Mouse (Mus musculus) right cerebral cortex, adult 2 months (tissue): ENCODE measurements at regions not wholly inside any gene's neighbourhood (a gene's known extent, or its start where the extent isn't known, plus 50 kb on each side); places are given as distances from the start of the nearest gene placed in this dataset.
A peak's percentile ranks its signal among the peaks of the same experiment; 100 is the strongest.

Experiments
- DNase-seq, 2 experiments: peaks; one replicate each; pipeline ENCODE4 v3.0.0; 2021 to 2022; ENCODE audit warnings: low spot score in 2 of 2

DNA sequence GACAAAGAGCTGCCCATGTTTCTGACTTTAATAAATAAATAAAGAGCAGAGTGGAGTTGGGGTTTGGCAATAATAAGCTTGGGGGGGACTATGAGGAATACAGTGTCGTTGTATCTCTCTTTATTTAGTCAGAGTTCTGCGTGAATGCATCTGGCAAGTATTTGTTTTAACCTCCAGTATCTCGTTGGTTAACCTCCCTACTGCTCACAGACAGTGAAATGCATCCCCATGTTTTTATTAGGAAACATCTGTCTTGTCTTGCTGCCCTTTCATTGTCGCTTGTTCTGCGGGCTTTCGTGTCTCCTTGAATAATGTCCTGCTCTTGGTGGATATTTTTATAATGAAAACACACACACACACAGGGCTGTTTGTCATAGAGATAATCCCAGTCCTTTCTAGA, 118.8 kb upstream of the Ccdc54 start:
- DNase-seq: no peak

DNA sequence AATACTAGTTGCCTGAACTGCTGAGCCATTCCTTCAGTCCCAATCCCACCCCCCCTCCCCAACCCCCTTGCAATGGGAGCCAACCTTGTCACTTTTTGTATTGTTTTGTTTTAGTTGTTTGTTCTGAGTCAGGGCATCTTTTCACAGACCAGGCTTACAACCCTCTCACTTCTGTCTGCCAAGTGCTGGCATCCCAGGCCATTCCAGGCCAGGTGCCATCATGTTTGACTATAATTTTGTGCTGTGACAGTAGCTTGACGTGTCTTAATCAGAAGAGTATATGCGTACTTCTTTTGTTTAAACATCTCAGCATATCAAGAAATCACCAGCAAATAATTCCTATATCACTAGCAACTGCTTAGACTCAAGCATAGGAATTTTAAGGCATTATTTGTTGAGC, 117.0 kb upstream of the Ccdc54 start:
- no peak for DNase-seq

DNA sequence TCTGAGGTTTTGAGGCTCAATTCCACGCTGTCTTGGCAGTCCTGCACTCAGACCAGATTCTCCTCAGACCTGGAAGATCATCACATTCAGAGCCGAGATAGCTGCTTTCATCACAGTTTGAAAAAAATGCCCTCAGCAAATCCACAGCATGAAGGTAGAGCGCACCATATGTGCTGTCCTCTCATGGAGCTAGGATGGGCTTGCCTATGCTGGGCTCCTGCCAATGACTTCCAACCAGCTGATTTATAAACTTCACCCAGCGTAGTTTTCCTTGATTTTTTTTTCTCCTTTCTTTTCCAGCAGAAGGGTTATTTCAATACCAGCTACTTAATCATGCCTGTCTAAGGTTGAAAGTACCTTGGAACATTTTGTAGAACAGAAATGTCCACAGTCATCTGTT, 115.0 kb upstream of the Ccdc54 start:
- no peak for DNase-seq

DNA sequence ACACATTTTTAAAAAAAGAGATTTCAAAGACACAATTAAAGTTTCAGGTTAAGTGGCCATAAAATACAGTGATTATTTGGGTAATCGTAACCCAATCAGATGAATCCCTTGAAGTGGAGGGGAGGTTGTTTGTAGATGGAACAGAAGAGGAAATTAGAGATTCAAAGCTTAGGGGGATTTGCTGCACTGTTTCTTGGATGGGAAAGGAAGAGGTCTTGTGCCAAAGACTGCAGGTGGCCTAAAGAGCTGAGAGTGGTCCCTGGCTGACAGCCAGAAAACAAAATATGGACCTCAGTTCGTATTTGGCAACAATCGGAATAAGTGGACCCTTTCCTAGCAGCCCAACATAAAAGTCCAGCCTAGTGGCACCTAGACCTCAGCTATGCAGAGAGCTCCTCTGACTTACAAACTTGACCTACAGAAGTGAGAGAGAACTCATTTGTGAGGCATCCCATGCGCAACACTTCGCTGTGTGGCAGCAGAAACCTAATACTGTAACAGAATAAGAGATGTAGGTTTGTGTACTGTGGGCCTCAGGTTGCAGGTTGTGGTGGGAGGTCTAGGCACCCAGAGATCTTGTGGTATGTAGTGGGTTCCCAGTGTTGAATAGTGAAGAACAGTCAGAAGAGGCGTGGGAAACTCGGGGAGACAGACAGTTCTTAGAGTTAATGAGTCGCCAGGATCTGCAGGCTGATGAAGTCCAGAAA, 110.0 kb upstream of the Ccdc54 start:
- no peak for DNase-seq

DNA sequence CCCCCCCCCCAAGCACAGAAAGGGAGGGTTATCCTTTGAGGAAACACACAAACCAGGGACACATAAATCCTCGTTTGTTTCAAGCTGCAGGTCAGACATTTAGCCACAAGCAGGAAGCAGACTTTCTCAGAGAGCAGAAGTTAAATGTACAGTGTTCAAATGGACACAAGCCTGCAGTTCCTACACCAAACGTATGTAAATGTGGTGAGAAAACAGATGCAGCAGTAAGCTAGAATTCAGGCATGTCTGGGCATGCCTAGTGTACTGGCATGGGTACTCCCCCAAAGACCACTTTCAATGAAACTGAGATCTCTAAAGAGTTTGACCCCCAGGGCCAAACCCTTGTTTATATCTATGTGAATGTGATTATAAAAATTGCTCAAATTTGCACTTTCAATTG, 109.2 kb upstream of the Ccdc54 start:
- DNase-seq: no peak

DNA sequence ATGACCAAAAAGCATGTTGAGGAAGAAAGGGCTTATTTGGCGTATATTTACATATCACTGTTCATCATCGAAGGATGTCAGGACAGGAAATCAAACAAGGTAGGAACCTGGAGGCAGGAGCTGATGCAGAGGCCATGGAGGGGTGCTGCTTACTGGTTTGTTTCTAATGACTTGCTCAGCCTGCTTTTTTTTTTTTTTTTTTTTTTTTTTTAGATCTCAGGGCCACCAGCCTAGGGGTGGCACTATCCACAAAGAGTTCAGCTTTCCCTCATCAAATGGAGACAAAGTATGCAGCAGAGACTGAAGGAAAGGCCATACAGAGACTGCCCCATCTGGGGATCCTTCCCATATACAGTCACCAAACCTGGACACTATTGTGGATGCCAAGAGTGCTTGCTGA, 106.8 kb upstream of the Ccdc54 start:
- no peak for DNase-seq

DNA sequence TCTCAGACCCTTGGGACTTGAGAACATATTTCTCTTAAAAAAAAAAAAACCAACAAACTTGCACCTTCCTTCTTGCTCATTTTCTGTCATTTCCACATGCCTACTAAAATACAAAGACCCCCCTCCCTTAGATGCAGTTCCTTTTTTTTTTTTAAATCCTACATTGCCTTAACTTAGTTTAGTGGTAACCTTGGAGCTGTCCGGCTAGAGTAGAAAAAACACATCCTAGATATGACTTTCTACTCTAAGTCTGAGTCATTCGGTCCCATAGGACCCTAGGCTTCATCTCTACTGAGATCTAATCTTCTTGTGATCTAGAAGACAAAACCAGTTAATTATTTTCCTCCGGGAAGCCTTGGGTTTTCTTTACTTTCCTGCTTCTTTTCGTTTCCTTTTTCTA, 105.1 kb upstream of the Ccdc54 start:
- DNase-seq: no peak

DNA sequence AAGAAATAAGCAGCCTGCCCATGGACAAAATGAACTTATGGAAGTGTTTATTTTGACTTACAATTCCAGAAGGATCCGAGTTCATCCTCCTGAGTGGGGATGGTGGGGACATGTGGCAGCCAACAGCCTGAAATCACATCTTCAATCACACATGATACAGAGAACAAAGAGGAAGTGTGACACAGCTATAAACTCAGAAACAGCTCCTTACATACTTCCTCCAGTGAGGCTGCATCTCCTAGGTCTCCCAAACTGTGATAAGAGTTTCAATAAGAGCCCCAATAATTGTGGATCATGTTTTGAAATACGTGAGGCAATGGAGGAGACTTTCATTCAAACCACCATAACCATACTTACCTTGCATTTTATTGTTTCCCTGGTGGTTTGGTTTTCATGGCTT, 103.1 kb upstream of the Ccdc54 start:
- no peak for DNase-seq

DNA sequence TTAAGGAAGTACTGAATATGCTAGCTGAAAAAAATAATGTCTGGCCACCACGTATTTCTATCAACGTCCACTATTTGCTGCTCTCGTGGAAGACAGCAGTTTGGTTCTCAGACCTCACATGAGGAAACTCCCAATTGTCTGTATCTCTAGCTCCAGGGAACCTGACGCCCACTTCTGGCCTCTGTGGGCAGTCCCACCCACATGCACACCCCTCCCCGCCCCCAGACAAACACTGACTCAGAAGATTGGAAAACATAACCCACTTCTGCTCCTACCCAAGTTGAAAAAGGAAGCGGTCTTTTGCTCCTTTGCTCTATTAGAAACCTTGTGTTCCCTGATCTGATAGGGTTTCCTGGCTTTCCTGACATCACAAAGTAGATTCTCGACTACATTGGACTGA, 99.9 kb upstream of the Ccdc54 start:
- no peak for DNase-seq

DNA sequence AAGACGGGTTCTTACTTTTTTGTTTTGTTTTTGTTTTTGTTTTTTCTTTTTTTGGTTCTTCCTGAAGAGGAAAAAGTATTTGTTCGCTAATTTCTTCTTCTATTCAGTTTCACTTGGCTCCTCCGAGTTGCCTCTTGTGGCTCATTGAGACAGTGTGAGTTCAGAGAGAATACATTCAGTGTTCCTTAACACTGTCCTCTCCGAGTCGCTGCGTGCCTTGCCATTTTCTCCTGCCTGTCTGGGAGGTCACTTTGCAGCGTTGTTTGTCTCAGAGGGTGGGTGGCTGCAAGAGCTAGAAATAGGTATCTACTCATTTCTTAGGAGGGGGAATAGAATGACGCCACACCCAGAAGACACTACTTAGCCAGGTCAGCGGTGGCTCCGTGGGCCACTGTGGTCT, 98.6 kb upstream of the Ccdc54 start:
- DNase-seq: no peak

DNA sequence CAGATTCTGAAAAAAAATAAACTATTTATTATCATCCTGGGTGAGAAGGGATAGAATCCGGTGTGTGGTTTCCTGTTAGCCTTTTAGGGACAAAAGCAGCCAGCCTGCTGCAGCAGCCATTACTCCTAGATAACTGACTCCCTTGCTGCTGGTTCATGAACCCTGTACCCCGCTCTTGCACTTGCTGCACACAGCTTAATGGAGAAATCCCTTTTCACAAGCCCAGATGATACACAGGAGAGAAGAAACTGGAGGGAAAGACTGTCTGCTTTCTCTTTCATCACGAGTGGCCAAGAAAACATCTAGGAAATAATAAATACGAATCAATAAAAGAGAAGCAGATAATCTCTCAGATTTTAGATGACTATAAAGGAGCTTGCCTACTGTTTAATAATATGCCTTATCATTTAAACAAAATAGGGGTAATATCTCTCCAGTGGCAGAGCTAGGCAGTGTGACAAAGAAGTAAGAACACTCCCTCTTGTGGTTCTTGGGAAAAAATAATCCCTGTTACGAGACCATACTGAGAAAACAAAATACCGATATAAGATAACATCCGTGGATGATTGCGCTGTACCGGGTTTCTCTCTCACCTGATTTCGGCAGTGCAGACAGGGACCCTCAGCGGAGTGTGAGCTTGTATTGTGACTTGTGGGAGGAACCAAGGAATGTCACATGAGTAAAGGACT, 98.0 kb upstream of the Ccdc54 start:
- peak in 1 of 2 experiments; percentile 9 for DNase-seq

DNA sequence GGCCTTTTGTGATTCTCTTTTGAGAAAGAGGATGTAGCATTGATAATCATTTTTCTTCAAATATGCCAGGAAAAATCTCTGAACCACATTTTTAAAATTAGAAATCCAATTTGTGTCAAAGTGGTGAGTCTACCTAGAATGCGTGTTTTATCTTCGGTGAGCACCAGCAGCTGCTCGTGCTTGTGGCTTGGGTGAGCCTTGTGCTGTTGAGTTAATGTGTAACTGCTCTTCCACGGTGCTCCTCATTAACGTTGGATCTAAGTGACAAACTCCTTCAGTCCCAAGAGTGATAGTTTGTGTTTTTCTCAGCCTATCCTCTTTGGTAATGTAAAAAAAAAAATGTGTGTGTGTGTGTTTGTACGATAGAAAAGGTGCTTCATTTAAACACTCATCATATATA, 88.7 kb upstream of the Ccdc54 start:
- DNase-seq: no peak

DNA sequence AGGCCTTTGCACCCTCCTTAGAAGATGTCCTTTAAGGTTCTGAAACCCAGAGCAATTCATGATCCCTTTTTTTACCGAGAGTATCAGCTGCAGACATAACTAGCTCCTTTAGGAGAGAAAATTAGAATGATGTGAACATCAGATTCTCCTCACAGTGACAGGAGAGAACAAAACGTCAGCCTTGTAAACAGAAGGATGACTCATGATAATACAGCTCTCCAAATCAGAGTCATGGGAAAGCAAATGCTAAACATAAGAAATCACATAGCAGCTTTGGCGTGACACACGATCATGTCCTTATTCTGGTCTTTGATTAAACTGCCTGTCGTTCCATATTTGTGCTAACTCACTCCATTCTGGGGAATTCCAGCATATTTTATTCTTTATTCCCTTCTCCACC, 82.4 kb upstream of the Ccdc54 start:
- DNase-seq: no peak

DNA sequence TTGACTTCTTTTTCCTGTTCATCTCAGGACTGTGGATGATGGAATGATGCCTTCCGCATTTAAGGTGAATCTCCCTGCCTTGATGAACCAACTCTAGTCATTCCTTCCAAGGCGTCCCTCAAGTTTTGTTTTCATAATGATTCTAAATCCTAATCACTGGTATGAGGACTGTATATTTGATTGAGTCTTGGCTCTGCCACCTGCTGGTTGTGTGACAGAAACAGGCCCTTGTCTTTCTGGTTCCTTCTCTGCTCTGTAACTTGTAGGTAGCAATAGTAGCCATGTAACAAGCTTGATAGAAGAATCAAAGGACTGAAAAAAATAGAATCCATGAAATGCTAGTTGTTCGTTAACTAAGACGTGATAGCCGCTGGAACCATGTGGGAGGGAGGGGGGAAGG, 81.8 kb upstream of the Ccdc54 start:
- DNase-seq: no peak

DNA sequence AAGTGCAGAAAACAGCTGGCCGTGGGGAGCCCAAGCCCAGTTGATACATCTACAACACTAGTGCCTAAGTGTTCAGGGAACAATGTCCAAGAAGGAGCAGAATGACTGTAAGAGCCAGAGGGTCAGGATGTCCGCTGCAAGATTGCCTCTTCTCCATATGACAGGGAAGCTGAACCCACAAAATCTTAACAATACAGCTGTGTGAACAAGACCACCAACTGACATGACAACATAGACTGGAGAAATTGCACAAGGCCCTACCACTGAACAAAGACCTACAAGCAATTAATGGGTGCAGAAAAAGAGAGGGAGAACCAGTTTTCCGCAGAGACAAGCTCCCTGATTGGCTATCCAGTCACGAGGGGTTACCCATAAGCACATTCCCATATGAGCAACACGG, 80.2 kb upstream of the Ccdc54 start:
- no peak for DNase-seq

DNA sequence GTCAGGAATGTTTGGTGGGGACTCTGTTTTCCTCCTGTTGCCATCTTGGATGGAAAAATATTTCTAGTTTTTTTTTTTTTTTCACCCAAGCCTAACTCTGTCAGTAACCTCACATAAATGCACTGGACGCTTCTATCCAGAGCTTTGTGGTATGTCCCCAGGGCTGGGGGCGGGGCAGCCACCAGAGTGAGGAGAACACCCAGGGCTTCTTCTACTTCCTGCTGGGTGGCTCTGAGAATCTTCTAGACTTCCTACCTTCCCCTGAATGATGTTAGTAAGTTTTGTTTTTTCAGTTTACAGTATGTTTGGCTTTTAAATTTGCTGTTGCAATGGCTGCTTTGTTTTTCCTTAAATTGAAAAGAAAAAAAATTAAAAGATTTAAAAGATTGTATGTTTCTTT, 73.3 kb upstream of the Ccdc54 start:
- no peak for DNase-seq
